Mouse (Mus musculus) granulocyte monocyte progenitor cell, adult 5-6 weeks (primary cell): ENCODE data around the gene Kdm5a. TPM values are rescaled to one million over a fixed set of nuclear protein-coding genes. Genes with fewer than 3 reads are reported as not detected.

Source experiments
- ATAC-seq: replicated peaks from 2 replicates; pipeline ENCODE4 v1.8.0; 2016; ENCODE audit warnings: mild to moderate bottlenecking, moderate TSS enrichment, inconsistent platforms; ENCODE audit not compliant: poor library complexity, severe bottlenecking
- total RNA-seq, 2 experiments: library from RNA; stranded (forward) in 1 of 2; stranded (reverse) in 1 of 2; fragments of 200-712, 200-1000 nt in 1 of 2; fragments of >200 nt in 1 of 2; fragmentation: Nextera tagmentation in 1 of 2; gene quantifications; 2 replicates each; pipeline ENCODE4 v1.2.3; 2014 to 2017

The Kdm5a gene
- total RNA-seq, 2 experiments from 2014 or later, result 30.9 to 70.2 TPM

- no peak for ATAC-seq
These were observed 105.3 kb downstream of the Kdm5a start for GRCm38 (mm10) chr6:120469268-120469667.

GRCm38 (mm10) chr6:120469770-120470169, 105.8 kb downstream of the Kdm5a start:
- ATAC-seq, result no peak

- ATAC-seq, result peak; percentile 39
These were observed 106.7 kb downstream of the Kdm5a start for GRCm38 (mm10) chr6:120470666-120471065.

- ATAC-seq, result peak; percentile 43
These were observed 108.1 kb downstream of the Kdm5a start for GRCm38 (mm10) chr6:120471991-120472441.

- ATAC-seq, result no peak
These were observed 108.7 kb downstream of the Kdm5a start for GRCm38 (mm10) chr6:120472455-120473140.

- ATAC-seq, result peak; percentile 81
These were observed 109.5 kb downstream of the Kdm5a start for GRCm38 (mm10) chr6:120473427-120473826.

GRCm38 (mm10) chr6:120475288-120475687, 111.4 kb downstream of the Kdm5a start:
- no peak for ATAC-seq

GRCm38 (mm10) chr6:120479302-120479701, 115.4 kb downstream of the Kdm5a start:
- ATAC-seq, result peak; percentile 92

GRCm38 (mm10) chr6:120480361-120480760, 116.4 kb downstream of the Kdm5a start:
- ATAC-seq, result no peak

GRCm38 (mm10) chr6:120481538-120481937, 117.6 kb downstream of the Kdm5a start:
- ATAC-seq, result no peak

GRCm38 (mm10) chr6:120482021-120482420, 118.1 kb downstream of the Kdm5a start:
- ATAC-seq, result no peak

GRCm38 (mm10) chr6:120482756-120483155, 118.8 kb downstream of the Kdm5a start:
- no peak for ATAC-seq

- peak; percentile 14 for ATAC-seq
These were observed 119.3 kb downstream of the Kdm5a start for GRCm38 (mm10) chr6:120483211-120483626.

- ATAC-seq, result no peak
These were observed 121.1 kb downstream of the Kdm5a start for GRCm38 (mm10) chr6:120485038-120485437.

GRCm38 (mm10) chr6:120486051-120486510, 122.2 kb downstream of the Kdm5a start:
- peak; percentile 47 for ATAC-seq

GRCm38 (mm10) chr6:120488647-120489046, 124.7 kb downstream of the Kdm5a start:
- ATAC-seq, result 0 out of 2 replicates have a peak, but pooled peaks have one; percentile 5

- ATAC-seq, result no peak
These were observed 125.5 kb downstream of the Kdm5a start for GRCm38 (mm10) chr6:120489461-120489860.

GRCm38 (mm10) chr6:120491064-120491463, 127.1 kb downstream of the Kdm5a start:
- no peak for ATAC-seq

GRCm38 (mm10) chr6:120491862-120492498, 128.1 kb downstream of the Kdm5a start:
- ATAC-seq, result peak; percentile 2; the same call in 1 of the 2 replicates

- ATAC-seq, result peak; percentile 45
These were observed 128.8 kb downstream of the Kdm5a start for GRCm38 (mm10) chr6:120492499-120493373.
